Mouse (Mus musculus) stomach, postnatal 0 days (tissue): ENCODE data around the gene Gm5134.

Source experiments
- CTCF ChIP-seq: IDR thresholded peaks from 2 replicates; pipeline ENCODE4 v1.5.1; 2016; ENCODE audit warnings: antibody characterized with exemption, low read depth, mild to moderate bottlenecking, moderate library complexity
- EP300 ChIP-seq: optimal IDR thresholded peaks from 2 replicates; pipeline ENCODE3; 2016; ENCODE audit warnings: antibody characterized with exemption

GRCm38 (mm10) chr10:75996315-75996714 is 42.0 kb downstream of the Gm5134 start:
- TF ChIP-seq CTCF (no peak), EP300 (no peak)
